Mouse (Mus musculus): ENCODE results near the gene 4930535I16Rik. TPM values are rescaled to one million over a fixed set of nuclear protein-coding genes. Genes with fewer than 3 reads are reported as not detected.
"Not testable (repeated sequence)": the region's sequence is repeated elsewhere in the genome, so short reads cannot be mapped to it uniquely, and the experiment has no call there.

Gene 4930535I16Rik
- polyA plus RNA-seq, 1 experiment from 2014 or later: not detected

DNA sequence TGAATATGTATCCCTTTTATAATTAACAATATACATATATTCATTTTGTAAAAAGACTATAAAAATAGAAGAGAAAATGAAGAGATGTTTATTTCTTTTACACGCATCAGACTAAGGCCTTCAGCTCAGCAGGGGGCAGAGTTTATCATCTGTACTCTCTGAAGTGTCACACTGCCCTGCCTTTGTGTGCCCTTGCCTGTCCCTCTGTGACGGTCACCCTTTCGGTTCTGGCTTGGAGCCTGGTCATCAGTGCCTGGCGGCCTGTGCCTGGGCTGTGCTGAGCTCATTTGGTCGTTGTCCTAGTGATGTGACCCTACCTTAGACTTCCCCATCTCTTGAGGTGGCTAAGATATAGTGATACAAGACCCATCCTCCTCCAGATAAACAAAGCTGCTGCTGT lies 29.3 kb upstream of the 4930535I16Rik start:
- Histone ChIP-seq H3K4me1 (ENCODE audit: control insufficient read depth, insufficient read depth, low read length) (no peaks in the 10 kb centered on the region), H3K27ac (ENCODE audit: low read depth, low read length) (no peak overlapping the region), H3K4me3 (ENCODE audit: low read depth, low read length) (no peak overlapping the region), H3K9me3 (ENCODE audit: control insufficient read depth, low read length) (no peaks in the 10 kb centered on the region), H3K4me2 (no peak overlapping the region), H3K36me3 (ENCODE audit: control insufficient read depth, insufficient read depth, low read length) (no peaks in the 10 kb centered on the region), H3K9ac (ENCODE audit: low read length) (no peak overlapping the region), H3K27me3 (ENCODE audit: control insufficient read depth, insufficient read depth, low read length) (no peaks in the 10 kb centered on the region)
- WGBS: 72% methylated on average over 5 of the region's 5 CpGs
- DNase-seq (ENCODE audit: low spot score, missing footprints): no peak
- ATAC-seq (ENCODE audit: low FRiP score): no peak

DNA sequence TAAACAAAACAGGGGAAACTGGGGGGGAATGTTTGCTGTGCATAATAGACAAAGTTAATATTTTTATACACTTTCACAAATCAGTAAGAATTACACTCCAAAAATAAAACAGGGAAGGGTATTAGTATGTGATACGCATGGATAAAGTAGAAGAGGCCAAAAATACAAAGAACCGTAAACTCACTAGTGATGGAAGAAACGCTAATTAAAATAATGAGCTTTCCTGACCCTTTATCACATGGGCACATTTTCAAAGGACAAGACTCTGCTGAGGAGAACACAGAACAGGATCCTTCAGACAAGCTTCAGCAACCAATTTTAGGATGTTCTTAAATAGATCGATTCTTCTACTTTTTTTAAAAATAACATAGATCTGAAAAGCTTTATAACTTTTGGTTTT lies 28.9 kb upstream of the 4930535I16Rik start:
- no peaks in the 10 kb centered on the region for H3K9me3 ChIP-seq (ENCODE audit: control insufficient read depth, low read length)
- H3K4me2 ChIP-seq: no peak overlapping the region
- H3K4me3 ChIP-seq (ENCODE audit: low read depth, low read length): no peak overlapping the region
- no peak overlapping the region for H3K27ac ChIP-seq (ENCODE audit: low read depth, low read length)
- no peak overlapping the region for H3K9ac ChIP-seq (ENCODE audit: low read length)
- 86% methylated on average over 4 of the region's 4 CpGs for WGBS
- DNase-seq (ENCODE audit: low spot score, missing footprints): no peak
- H3K4me1 ChIP-seq (ENCODE audit: control insufficient read depth, insufficient read depth, low read length): no peaks in the 10 kb centered on the region
- no peak for ATAC-seq (ENCODE audit: low FRiP score)
- H3K27me3 ChIP-seq (ENCODE audit: control insufficient read depth, insufficient read depth, low read length): no peaks in the 10 kb centered on the region
- H3K36me3 ChIP-seq (ENCODE audit: control insufficient read depth, insufficient read depth, low read length): no peaks in the 10 kb centered on the region

- not testable (repeated sequence) for H3K27me3 ChIP-seq (ENCODE audit: control insufficient read depth, insufficient read depth, low read length); H3K4me1 ChIP-seq (ENCODE audit: control insufficient read depth, insufficient read depth, low read length); H3K27ac ChIP-seq (ENCODE audit: low read depth, low read length); ATAC-seq (ENCODE audit: low FRiP score); H3K36me3 ChIP-seq (ENCODE audit: control insufficient read depth, insufficient read depth, low read length); H3K4me3 ChIP-seq (ENCODE audit: low read depth, low read length); DNase-seq (ENCODE audit: low spot score, missing footprints); H3K4me2 ChIP-seq; H3K9me3 ChIP-seq (ENCODE audit: control insufficient read depth, low read length); H3K9ac ChIP-seq (ENCODE audit: low read length)
- WGBS: 75% methylated on average over 7 of the region's 7 CpGs
Observed at GRCm38 (mm10) chr4:123940878-123941277, 23.1 kb upstream of the 4930535I16Rik start.

DNA sequence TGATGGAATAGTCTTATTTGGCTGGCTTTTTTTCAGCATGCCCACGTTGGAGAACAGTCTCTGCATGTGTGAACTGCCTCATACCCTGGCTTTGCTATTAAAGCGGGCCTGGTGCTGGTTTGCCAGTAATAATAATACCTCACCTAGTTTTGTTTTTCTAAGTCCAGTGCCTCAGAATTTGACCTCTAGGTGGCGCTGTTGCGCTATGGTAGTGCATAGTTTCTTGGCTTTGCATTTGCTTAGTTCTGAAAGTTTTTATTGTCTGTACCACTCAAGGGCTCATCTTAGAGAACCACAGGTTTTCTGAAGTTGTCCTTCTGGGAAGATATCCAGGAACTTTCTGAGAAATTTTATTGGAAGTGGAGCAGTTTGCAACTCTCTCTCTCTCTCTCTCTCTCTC lies 22.0 kb upstream of the 4930535I16Rik start:
- Histone ChIP-seq H3K36me3 (ENCODE audit: control insufficient read depth, insufficient read depth, low read length) (no peaks in the 10 kb centered on the region), H3K9me3 (ENCODE audit: control insufficient read depth, low read length) (no peaks in the 10 kb centered on the region), H3K4me2 (no peak overlapping the region), H3K4me1 (ENCODE audit: control insufficient read depth, insufficient read depth, low read length) (no peaks in the 10 kb centered on the region), H3K27ac (ENCODE audit: low read depth, low read length) (no peak overlapping the region), H3K27me3 (ENCODE audit: control insufficient read depth, insufficient read depth, low read length) (no peaks in the 10 kb centered on the region), H3K4me3 (ENCODE audit: low read depth, low read length) (no peak overlapping the region), H3K9ac (ENCODE audit: low read length) (no peak overlapping the region)
- whole genome bisulfite sequencing: 12% methylated on average over 4 of the region's 4 CpGs
- ATAC-seq (ENCODE audit: low FRiP score) (no peak), DNase-seq (ENCODE audit: low spot score, missing footprints) (peak; percentile 98)

GRCm38 (mm10) chr4:123936059-123936458 lies 18.2 kb upstream of the 4930535I16Rik start:
- DNase-seq (ENCODE audit: low spot score, missing footprints) (no peak), ATAC-seq (ENCODE audit: low FRiP score) (no peak)
- H3K4me3 ChIP-seq (ENCODE audit: low read depth, low read length): no peak overlapping the region
- no peaks in the 10 kb centered on the region for H3K9me3 ChIP-seq (ENCODE audit: control insufficient read depth, low read length)
- no peak overlapping the region for H3K27ac ChIP-seq (ENCODE audit: low read depth, low read length)
- 92% methylated on average over 7 of the region's 7 CpGs for WGBS
- no peaks in the 10 kb centered on the region for H3K27me3 ChIP-seq (ENCODE audit: control insufficient read depth, insufficient read depth, low read length)
- no peaks in the 10 kb centered on the region for H3K4me1 ChIP-seq (ENCODE audit: control insufficient read depth, insufficient read depth, low read length)
- no peak overlapping the region for H3K4me2 ChIP-seq
- H3K9ac ChIP-seq (ENCODE audit: low read length): no peak overlapping the region
- peaks cover 6% of the 10 kb centered on the region; the same call in 1 of the 2 replicates for H3K36me3 ChIP-seq (ENCODE audit: control insufficient read depth, insufficient read depth, low read length)

- no peak overlapping the region for H3K9ac ChIP-seq (ENCODE audit: low read length)
- DNase-seq (ENCODE audit: low spot score, missing footprints) (no peak), ATAC-seq (ENCODE audit: low FRiP score) (no peak)
- no peak overlapping the region for H3K27ac ChIP-seq (ENCODE audit: low read depth, low read length)
- H3K36me3 ChIP-seq (ENCODE audit: control insufficient read depth, insufficient read depth, low read length): peaks cover 13% of the 10 kb centered on the region; the same call in 1 of the 2 replicates
- 93% methylated on average over 4 of the region's 4 CpGs for WGBS
- H3K4me1 ChIP-seq (ENCODE audit: control insufficient read depth, insufficient read depth, low read length): no peaks in the 10 kb centered on the region
- H3K27me3 ChIP-seq (ENCODE audit: control insufficient read depth, insufficient read depth, low read length): no peaks in the 10 kb centered on the region
- H3K4me3 ChIP-seq (ENCODE audit: low read depth, low read length): no peak overlapping the region
- H3K4me2 ChIP-seq: no peak overlapping the region
- no peaks in the 10 kb centered on the region for H3K9me3 ChIP-seq (ENCODE audit: control insufficient read depth, low read length)
Observed at GRCm38 (mm10) chr4:123934306-123934705, 16.5 kb upstream of the 4930535I16Rik start.

GRCm38 (mm10) chr4:123929994-123930393 lies 12.2 kb upstream of the 4930535I16Rik start:
- Histone ChIP-seq H3K36me3 (ENCODE audit: control insufficient read depth, insufficient read depth, low read length) (peaks cover 17% of the 10 kb centered on the region), H3K9ac (ENCODE audit: low read length) (no peak overlapping the region), H3K9me3 (ENCODE audit: control insufficient read depth, low read length) (no peaks in the 10 kb centered on the region), H3K4me2 (no peak overlapping the region), H3K4me1 (ENCODE audit: control insufficient read depth, insufficient read depth, low read length) (no peaks in the 10 kb centered on the region), H3K27ac (ENCODE audit: low read depth, low read length) (no peak overlapping the region), H3K27me3 (ENCODE audit: control insufficient read depth, insufficient read depth, low read length) (no peaks in the 10 kb centered on the region), H3K4me3 (ENCODE audit: low read depth, low read length) (no peak overlapping the region)
- DNase-seq (ENCODE audit: low spot score, missing footprints) (no peak), ATAC-seq (ENCODE audit: low FRiP score) (no peak)
- 95% methylated on average over 4 of the region's 4 CpGs for WGBS

GRCm38 (mm10) chr4:123927961-123928360 lies 10.1 kb upstream of the 4930535I16Rik start:
- no peak overlapping the region for H3K9ac ChIP-seq (ENCODE audit: low read length)
- H3K36me3 ChIP-seq (ENCODE audit: control insufficient read depth, insufficient read depth, low read length): peaks cover 16% of the 10 kb centered on the region
- no peaks in the 10 kb centered on the region for H3K9me3 ChIP-seq (ENCODE audit: control insufficient read depth, low read length)
- no peaks in the 10 kb centered on the region for H3K4me1 ChIP-seq (ENCODE audit: control insufficient read depth, insufficient read depth, low read length)
- no peaks in the 10 kb centered on the region for H3K27me3 ChIP-seq (ENCODE audit: control insufficient read depth, insufficient read depth, low read length)
- DNase-seq (ENCODE audit: low spot score, missing footprints) (no peak), ATAC-seq (ENCODE audit: low FRiP score) (no peak)
- no peak overlapping the region for H3K4me3 ChIP-seq (ENCODE audit: low read depth, low read length)
- H3K4me2 ChIP-seq: no peak overlapping the region
- no peak overlapping the region for H3K27ac ChIP-seq (ENCODE audit: low read depth, low read length)

DNA sequence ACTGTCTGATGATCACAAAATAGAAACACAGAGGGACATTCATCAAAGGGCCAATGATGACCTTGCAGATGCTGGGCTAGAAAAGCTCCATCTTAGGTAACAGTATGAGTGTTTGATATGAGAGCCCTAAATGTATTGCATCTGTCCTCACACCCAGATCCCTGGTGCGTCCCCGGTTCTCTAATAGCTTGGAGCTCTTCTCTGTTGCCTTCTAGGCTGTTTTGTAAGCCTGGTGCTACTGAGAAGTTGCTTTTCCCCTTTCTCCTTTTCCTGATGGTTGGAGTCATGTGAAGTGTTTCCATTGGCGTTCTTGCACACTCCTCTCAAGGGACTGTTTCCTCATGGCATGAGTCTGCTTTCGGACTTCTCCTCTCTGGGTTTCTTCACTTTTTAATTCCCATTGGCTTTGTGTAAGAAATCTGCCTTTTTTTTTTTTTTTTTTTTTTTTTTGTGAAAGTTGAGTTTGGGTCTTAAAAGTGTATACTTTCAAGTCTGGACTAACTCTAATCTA lies 3.3 kb upstream of the 4930535I16Rik start:
- peaks cover 15% of the 10 kb centered on the region for H3K4me1 ChIP-seq (ENCODE audit: control insufficient read depth, insufficient read depth, low read length)

More for the DNA sequence above, 3.3 kb upstream of the 4930535I16Rik start:
- ATAC-seq (ENCODE audit: low FRiP score) (no peak), DNase-seq (ENCODE audit: low spot score, missing footprints) (no peak)
- peaks cover 13% of the 10 kb centered on the region for H3K36me3 ChIP-seq (ENCODE audit: control insufficient read depth, insufficient read depth, low read length)
- H3K27me3 ChIP-seq (ENCODE audit: control insufficient read depth, insufficient read depth, low read length): no peaks in the 10 kb centered on the region
- H3K4me2 ChIP-seq: no peak overlapping the region
- H3K4me3 ChIP-seq (ENCODE audit: low read depth, low read length): no peak overlapping the region
- H3K9ac ChIP-seq (ENCODE audit: low read length): no peak overlapping the region
- no peaks in the 10 kb centered on the region for H3K9me3 ChIP-seq (ENCODE audit: control insufficient read depth, low read length)
- 90% methylated on average over 4 of the region's 4 CpGs for WGBS
- H3K27ac ChIP-seq (ENCODE audit: low read depth, low read length): no peak overlapping the region

Measured in midbrain, embryonic 11.5 days (tissue).